Mouse (Mus musculus): Measurements from ENCODE around the gene Fam126a. TPM values are rescaled to one million over a fixed set of nuclear protein-coding genes. Genes with fewer than 3 reads are reported as not detected.

Gene Fam126a
- polyA plus RNA-seq, 1 experiment from 2014 or later, result 11.1 TPM

DNA sequence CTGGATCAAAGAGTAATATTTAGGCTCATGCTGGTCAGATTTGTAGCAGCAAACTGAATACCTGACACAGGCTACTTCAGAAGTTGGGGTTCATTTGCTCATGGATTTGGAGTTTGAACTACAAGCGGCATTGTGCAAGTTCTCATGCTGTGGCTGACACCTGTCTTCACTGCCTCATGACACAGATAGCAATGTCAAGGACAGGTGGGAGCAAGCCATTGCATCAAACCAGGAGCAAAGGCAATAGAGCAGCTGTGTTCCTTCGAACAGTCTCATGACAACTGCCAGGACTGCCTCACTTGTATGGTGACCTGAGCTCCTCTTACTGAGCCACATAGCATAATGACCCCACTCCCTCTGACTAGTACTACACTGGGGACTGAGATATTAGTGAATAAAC, 12.9 kb upstream of the Fam126a start:
- Histone ChIP-seq H3K4me1 (ENCODE audit: control insufficient read depth, insufficient read depth, low read length) (no peaks in the 10 kb centered on the region), H3K4me2 (ENCODE audit: low read depth, low read length) (no peak overlapping the region), H3K36me3 (ENCODE audit: control insufficient read depth, insufficient read depth, low read length) (no peaks in the 10 kb centered on the region), H3K27me3 (replicated peaks; ENCODE audit: control insufficient read depth, insufficient read depth, low read length) (no peaks in the 10 kb centered on the region), H3K9me3 (ENCODE audit: control insufficient read depth, low read length) (no peaks in the 10 kb centered on the region), H3K27ac (ENCODE audit: low read length) (no peak overlapping the region), H3K4me3 (ENCODE audit: low read length) (no peak overlapping the region), H3K9ac (ENCODE audit: low read depth, low read length) (no peak overlapping the region)
- WGBS, result 78% methylated on average over 2 of the region's 2 CpGs
- ATAC-seq, result no peak

- Histone ChIP-seq H3K4me1 (ENCODE audit: control insufficient read depth, insufficient read depth, low read length) (no peaks in the 10 kb centered on the region), H3K9me3 (ENCODE audit: control insufficient read depth, low read length) (no peaks in the 10 kb centered on the region), H3K27ac (ENCODE audit: low read length) (no peak overlapping the region), H3K4me3 (ENCODE audit: low read length) (no peak overlapping the region), H3K4me2 (ENCODE audit: low read depth, low read length) (no peak overlapping the region), H3K9ac (ENCODE audit: low read depth, low read length) (no peak overlapping the region), H3K27me3 (replicated peaks; ENCODE audit: control insufficient read depth, insufficient read depth, low read length) (no peaks in the 10 kb centered on the region), H3K36me3 (ENCODE audit: control insufficient read depth, insufficient read depth, low read length) (no peaks in the 10 kb centered on the region)
- 80% methylated on average over 4 of the region's 4 CpGs for WGBS
- ATAC-seq, result no peak
Measured at GRCm38 (mm10) chr5:24041341-24041852, 10.9 kb upstream of the Fam126a start.

DNA sequence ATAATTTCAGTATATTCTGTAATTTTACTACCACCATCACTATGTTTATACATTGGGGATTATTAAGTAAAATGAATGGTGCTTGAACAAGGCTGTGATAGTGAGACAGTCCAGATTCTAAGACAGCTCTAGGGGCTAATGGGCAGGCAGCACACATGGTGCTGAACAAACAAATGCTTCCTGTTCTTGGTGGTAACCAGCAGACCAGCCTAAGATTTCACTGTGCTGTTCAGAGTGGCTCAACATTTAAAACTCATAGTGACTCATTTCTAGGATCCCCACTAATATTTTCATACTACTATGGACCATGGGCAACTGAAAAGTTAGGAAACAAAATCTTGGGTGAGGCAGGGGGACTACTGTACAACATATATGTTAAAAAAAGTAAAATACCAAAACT, 10.1 kb upstream of the Fam126a start:
- Histone ChIP-seq H3K27me3 (replicated peaks; ENCODE audit: control insufficient read depth, insufficient read depth, low read length) (no peaks in the 10 kb centered on the region), H3K4me3 (ENCODE audit: low read length) (no peak overlapping the region), H3K27ac (ENCODE audit: low read length) (no peak overlapping the region), H3K36me3 (ENCODE audit: control insufficient read depth, insufficient read depth, low read length) (no peaks in the 10 kb centered on the region), H3K4me1 (ENCODE audit: control insufficient read depth, insufficient read depth, low read length) (no peaks in the 10 kb centered on the region), H3K4me2 (ENCODE audit: low read depth, low read length) (no peak overlapping the region), H3K9me3 (ENCODE audit: control insufficient read depth, low read length) (no peaks in the 10 kb centered on the region), H3K9ac (ENCODE audit: low read depth, low read length) (no peak overlapping the region)
- no peak for ATAC-seq

GRCm38 (mm10) chr5:24039423-24039822, 8.9 kb upstream of the Fam126a start:
- no peak for ATAC-seq
- H3K4me2 ChIP-seq (ENCODE audit: low read depth, low read length), result no peak overlapping the region

DNA sequence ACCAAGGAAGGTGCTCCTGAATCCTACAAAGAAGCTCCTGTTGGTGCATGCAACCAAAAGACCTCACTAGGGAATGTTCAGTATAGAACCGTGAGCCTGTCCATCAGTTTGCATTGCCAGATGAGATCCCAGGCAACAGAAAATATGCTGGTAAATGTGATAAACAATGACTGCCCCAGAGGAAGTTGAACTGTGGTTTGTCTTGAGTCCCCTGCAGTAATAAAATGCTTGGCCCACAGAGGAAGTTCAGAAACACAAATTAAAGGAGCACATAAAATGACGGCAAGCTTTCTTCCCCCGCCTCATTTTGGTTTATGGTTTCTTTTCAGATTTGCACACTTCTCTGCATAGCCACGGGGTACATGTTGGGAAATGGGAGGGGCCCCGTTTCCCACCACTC, 8.3 kb upstream of the Fam126a start:
- ATAC-seq, result no peak
- H3K36me3 ChIP-seq (ENCODE audit: control insufficient read depth, insufficient read depth, low read length), result no peaks in the 10 kb centered on the region
- WGBS, result 48% methylated on average over 5 of the region's 5 CpGs

More at GRCm38 (mm10) chr5:24039423-24039822, 8.9 kb upstream of the Fam126a start:
- Histone ChIP-seq H3K9ac (ENCODE audit: low read depth, low read length) (no peak overlapping the region), H3K27ac (ENCODE audit: low read length) (no peak overlapping the region), H3K4me1 (ENCODE audit: control insufficient read depth, insufficient read depth, low read length) (no peaks in the 10 kb centered on the region), H3K36me3 (ENCODE audit: control insufficient read depth, insufficient read depth, low read length) (no peaks in the 10 kb centered on the region), H3K4me3 (ENCODE audit: low read length) (no peak overlapping the region), H3K9me3 (ENCODE audit: control insufficient read depth, low read length) (no peaks in the 10 kb centered on the region), H3K27me3 (replicated peaks; ENCODE audit: control insufficient read depth, insufficient read depth, low read length) (no peaks in the 10 kb centered on the region)
- 79% methylated on average over 5 of the region's 5 CpGs for WGBS

DNA sequence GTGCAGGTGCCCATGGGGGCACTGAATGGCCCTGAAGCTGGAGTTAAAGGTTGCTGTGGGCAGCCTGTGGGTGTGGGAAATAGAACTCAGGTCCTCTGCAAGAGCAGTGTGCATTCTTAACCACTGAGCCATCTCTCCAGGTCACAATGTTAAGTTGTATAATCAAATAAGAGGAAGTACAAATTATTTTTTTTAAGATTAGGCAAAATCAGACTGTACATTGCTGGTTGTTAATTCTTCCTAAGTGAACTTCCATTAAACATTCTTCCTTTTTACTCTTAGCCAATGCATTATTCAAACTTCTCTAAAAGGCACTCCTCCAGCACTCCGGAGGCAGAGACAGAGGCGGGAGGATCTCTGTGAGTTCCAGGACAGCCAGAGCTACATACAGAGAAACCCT, 7.7 kb upstream of the Fam126a start:
- no peaks in the 10 kb centered on the region for H3K27me3 ChIP-seq (replicated peaks; ENCODE audit: control insufficient read depth, insufficient read depth, low read length)
- H3K36me3 ChIP-seq (ENCODE audit: control insufficient read depth, insufficient read depth, low read length), result no peaks in the 10 kb centered on the region
- H3K4me3 ChIP-seq (ENCODE audit: low read length), result no peak overlapping the region
- no peaks in the 10 kb centered on the region for H3K4me1 ChIP-seq (ENCODE audit: control insufficient read depth, insufficient read depth, low read length)
- no peak for ATAC-seq
- 80% methylated on average over 2 of the region's 2 CpGs for WGBS
- no peaks in the 10 kb centered on the region for H3K9me3 ChIP-seq (ENCODE audit: control insufficient read depth, low read length)
- H3K4me2 ChIP-seq (ENCODE audit: low read depth, low read length), result no peak overlapping the region
- H3K9ac ChIP-seq (ENCODE audit: low read depth, low read length), result no peak overlapping the region
- no peak overlapping the region for H3K27ac ChIP-seq (ENCODE audit: low read length)

More for the DNA sequence above, 8.3 kb upstream of the Fam126a start:
- Histone ChIP-seq H3K9me3 (ENCODE audit: control insufficient read depth, low read length) (no peaks in the 10 kb centered on the region), H3K27me3 (replicated peaks; ENCODE audit: control insufficient read depth, insufficient read depth, low read length) (no peaks in the 10 kb centered on the region), H3K4me2 (ENCODE audit: low read depth, low read length) (no peak overlapping the region), H3K9ac (ENCODE audit: low read depth, low read length) (no peak overlapping the region), H3K27ac (ENCODE audit: low read length) (no peak overlapping the region), H3K4me1 (ENCODE audit: control insufficient read depth, insufficient read depth, low read length) (no peaks in the 10 kb centered on the region), H3K4me3 (ENCODE audit: low read length) (no peak overlapping the region)

- no peak for ATAC-seq
- Histone ChIP-seq H3K27ac (ENCODE audit: low read length) (no peak overlapping the region), H3K9me3 (ENCODE audit: control insufficient read depth, low read length) (no peaks in the 10 kb centered on the region), H3K4me2 (ENCODE audit: low read depth, low read length) (no peak overlapping the region), H3K4me1 (ENCODE audit: control insufficient read depth, insufficient read depth, low read length) (no peaks in the 10 kb centered on the region), H3K27me3 (replicated peaks; ENCODE audit: control insufficient read depth, insufficient read depth, low read length) (no peaks in the 10 kb centered on the region), H3K4me3 (ENCODE audit: low read length) (no peak overlapping the region), H3K36me3 (ENCODE audit: control insufficient read depth, insufficient read depth, low read length) (no peaks in the 10 kb centered on the region), H3K9ac (ENCODE audit: low read depth, low read length) (no peak overlapping the region)
- 73% methylated on average over 6 of the region's 6 CpGs for WGBS
Measured at GRCm38 (mm10) chr5:24036731-24037130, 6.2 kb upstream of the Fam126a start.

DNA sequence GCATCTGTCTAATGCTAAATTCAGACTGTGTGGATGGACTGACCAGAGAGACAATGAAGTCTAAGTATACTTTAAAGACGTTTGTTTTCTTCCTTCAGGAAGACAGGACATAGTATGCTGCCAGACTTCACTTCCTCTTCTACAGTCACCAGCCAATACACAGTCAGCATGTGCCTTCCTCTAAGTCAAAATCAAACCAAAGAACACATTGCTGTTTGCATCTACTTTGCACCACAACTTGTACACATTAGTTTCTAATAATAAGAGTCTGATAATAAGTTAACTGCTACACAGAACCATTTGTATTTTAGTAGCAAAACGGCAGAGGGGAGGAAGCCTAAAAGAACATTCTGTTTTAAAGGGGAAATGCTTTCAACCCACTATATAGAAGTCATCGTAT, 4.5 kb upstream of the Fam126a start:
- H3K36me3 ChIP-seq (ENCODE audit: control insufficient read depth, insufficient read depth, low read length), result no peaks in the 10 kb centered on the region
- 48% methylated on average over 3 of the region's 3 CpGs for WGBS
- no peaks in the 10 kb centered on the region for H3K9me3 ChIP-seq (ENCODE audit: control insufficient read depth, low read length)
- H3K4me3 ChIP-seq (ENCODE audit: low read length), result no peak overlapping the region
- no peak overlapping the region for H3K9ac ChIP-seq (ENCODE audit: low read depth, low read length)
- no peaks in the 10 kb centered on the region for H3K4me1 ChIP-seq (ENCODE audit: control insufficient read depth, insufficient read depth, low read length)
- H3K27me3 ChIP-seq (replicated peaks; ENCODE audit: control insufficient read depth, insufficient read depth, low read length), result no peaks in the 10 kb centered on the region
- no peak overlapping the region for H3K4me2 ChIP-seq (ENCODE audit: low read depth, low read length)
- ATAC-seq, result no peak
- H3K27ac ChIP-seq (ENCODE audit: low read length), result no peak overlapping the region

- Histone ChIP-seq H3K27ac (ENCODE audit: low read length) (no peak overlapping the region), H3K9me3 (ENCODE audit: control insufficient read depth, low read length) (no peaks in the 10 kb centered on the region), H3K9ac (ENCODE audit: low read depth, low read length) (no peak overlapping the region), H3K36me3 (ENCODE audit: control insufficient read depth, insufficient read depth, low read length) (no peaks in the 10 kb centered on the region), H3K4me3 (ENCODE audit: low read length) (no peak overlapping the region), H3K4me1 (ENCODE audit: control insufficient read depth, insufficient read depth, low read length) (peaks cover 3% of the 10 kb centered on the region; the same call in 1 of the 2 replicates), H3K4me2 (ENCODE audit: low read depth, low read length) (no peak overlapping the region), H3K27me3 (replicated peaks; ENCODE audit: control insufficient read depth, insufficient read depth, low read length) (no peaks in the 10 kb centered on the region)
- WGBS, result 85% methylated on average over 1 of the region's 1 CpGs
- no peak for ATAC-seq
Measured at GRCm38 (mm10) chr5:24034091-24034490, 3.6 kb upstream of the Fam126a start.

DNA sequence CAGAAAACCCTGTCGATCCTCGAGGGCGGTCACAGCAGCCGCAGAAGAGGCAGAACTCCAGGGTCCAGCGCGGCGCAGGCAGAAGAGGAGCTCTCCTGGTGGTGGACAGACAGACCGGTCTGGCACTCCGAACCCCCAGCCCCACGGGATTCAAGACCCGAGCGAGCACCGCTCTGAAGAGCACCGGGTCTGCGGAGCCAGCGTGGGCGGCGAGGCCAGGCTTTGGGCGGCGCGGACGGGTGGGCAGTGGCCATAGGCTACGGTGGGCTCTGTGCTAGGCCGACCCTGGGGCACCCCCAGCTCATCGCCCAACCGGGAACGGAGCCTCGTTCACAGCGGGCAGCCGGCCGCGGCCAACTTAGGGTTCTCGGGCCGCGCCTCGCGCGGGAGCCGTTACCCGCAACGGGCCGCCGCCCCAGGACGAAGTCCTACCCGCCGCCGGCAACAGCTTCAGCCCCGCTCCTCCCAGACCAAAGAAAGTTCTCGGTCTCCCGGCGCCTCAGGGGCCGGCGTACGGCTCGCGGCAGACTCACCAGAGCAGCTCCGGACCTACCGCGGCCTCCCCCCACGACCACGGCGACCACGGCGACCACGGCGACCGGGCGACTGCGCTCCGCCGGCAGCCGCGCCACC, 428 bp downstream of the Fam126a start:
- Histone ChIP-seq H3K9ac (ENCODE audit: low read depth, low read length) (peak overlapping the region; percentile 91), H3K27me3 (replicated peaks; ENCODE audit: control insufficient read depth, insufficient read depth, low read length) (no peaks in the 10 kb centered on the region), H3K9me3 (ENCODE audit: control insufficient read depth, low read length) (no peaks in the 10 kb centered on the region), H3K27ac (ENCODE audit: low read length) (peak overlapping the region; percentile 78), H3K4me1 (ENCODE audit: control insufficient read depth, insufficient read depth, low read length) (peaks cover 3% of the 10 kb centered on the region; the same call in 1 of the 2 replicates), H3K4me2 (ENCODE audit: low read depth, low read length) (peak overlapping the region; percentile 97), H3K36me3 (ENCODE audit: control insufficient read depth, insufficient read depth, low read length) (no peaks in the 10 kb centered on the region), H3K4me3 (ENCODE audit: low read length) (peak overlapping the region; percentile 92)
- peak; percentile 86 for ATAC-seq
- WGBS, result under 1% methylated on average over 71 of the region's 73 CpGs

Data from intestine, embryonic 16.5 days (tissue).